Mouse (Mus musculus): ENCODE measurements around the gene Rac3.

DNA sequence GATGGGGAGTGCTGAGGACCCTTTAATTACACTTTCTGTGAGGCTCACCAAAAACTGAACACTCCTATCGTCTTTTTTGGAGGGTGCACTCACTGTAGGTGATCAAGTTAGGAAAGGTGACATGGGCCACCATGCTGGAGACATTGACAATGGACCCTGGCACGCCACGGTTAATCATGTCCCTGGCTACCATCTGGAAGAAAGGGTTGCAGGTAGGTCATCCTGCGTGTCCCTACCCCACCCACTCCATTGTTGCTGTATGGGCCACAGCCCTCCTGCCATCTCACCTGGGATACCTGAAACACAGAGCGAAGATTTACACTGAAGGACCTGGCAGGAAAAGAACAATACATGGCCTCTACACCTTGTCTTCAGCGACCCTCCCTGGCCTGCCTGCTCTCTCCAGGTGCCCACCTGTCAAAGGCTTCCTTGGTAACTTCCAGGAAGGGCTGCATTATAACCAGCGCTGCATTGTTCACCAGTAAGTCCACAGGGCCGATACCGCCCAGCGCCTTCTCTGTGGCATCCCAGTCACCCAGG lies 9.1 kb downstream of the Rac3 start:
- TF ChIP-seq CTCF (IDR thresholded peaks at IDR 0.05; ENCODE audit: control insufficient read depth, insufficient read depth, low read length) (no peak), POLR2A (IDR thresholded peaks at IDR 0.05; ENCODE audit: borderline replicate concordance, control insufficient read depth, low read depth, low read length) (no peak)

All from bone marrow, adult 2 months (tissue).